Mouse (Mus musculus) cerebral cortex, adult 2 months (tissue): ENCODE data around the gene Cacng7.

Experiments used
- WGBS: fragments of 180-500 bp; shearing (Covaris S2); methylation state at CpG from one replicate; pipeline ENCODE4 v1.1.7; 2018; 5-methylcytosine and 5-hydroxymethylcytosine counted together

Gene Cacng7

DNA sequence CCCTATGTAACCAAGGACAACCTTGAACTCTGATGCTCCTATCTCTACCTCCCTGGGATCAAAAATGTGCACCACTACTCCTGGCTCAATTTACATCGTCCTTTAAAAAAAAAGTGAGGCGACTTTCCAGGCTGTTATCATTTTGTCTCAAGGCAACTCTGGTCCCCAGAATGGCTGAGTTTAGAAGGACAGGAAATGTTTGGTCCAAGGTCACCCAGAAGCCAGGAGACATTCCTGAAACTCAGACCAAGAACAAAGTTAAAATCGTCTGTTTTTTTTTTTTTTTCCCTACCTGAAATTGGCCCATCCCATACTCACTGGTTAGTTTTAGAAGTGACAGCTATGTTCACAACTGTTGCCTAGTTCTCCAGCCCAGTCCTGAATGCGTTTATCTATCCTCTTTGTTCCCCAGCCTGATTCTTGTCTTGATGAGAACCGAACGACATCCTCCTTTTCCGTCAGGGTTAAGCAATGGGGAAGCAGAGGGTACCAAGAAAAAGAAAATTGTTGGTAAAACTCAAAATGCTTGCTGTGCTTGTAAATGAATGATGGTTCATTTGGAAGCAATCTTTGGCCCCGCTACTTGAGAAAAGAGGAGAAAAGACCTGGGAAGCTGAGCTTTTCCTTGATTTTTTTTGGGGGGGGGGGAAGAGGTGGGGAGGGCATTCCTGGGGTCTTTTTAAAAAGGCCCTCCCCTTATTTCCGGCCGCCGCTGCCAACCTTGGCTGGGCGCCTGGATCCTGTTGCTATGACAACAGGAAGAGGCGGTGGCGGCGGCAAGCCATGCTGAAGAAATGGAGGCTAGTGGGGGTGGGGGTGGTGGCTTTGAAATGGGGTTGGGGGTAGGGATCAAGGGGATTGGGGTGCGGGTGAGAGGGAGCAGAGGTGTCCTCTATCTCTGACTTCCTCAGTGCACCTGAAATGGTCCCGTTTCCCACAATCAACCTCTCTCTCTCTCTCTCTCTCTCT lies 57.0 kb downstream of the Cacng7 start:
- 1% methylated on average over 17 of the region's 17 CpGs for WGBS

- 2% methylated on average over 7 of the region's 7 CpGs for WGBS
Observed at GRCm38 (mm10) chr7:3390413-3391080, 57.8 kb downstream of the Cacng7 start, which contains the start of gene Cacng8. TSS of gene Cacng8 (plus strand) at chr7:3390683.

DNA sequence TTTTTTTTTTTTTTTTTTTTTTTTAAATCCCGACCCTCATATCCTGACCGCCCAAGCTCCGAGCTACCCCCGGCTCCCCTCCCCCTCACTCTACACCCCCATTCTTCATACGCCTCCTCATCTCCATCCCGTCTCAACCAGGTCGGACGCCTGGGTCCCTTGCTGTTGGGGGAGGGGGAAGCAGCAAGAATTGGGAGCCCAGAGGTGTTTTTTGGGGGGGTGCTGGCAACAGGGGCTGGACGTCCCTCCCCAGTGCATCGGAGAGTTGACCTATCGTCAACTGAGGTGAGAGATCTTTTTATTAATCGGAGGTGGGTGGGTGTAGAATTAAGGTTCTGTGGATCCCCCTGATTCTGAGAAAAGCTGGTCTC lies 58.3 kb downstream of the Cacng7 start:
- 3% methylated on average over 12 of the region's 12 CpGs for WGBS

DNA sequence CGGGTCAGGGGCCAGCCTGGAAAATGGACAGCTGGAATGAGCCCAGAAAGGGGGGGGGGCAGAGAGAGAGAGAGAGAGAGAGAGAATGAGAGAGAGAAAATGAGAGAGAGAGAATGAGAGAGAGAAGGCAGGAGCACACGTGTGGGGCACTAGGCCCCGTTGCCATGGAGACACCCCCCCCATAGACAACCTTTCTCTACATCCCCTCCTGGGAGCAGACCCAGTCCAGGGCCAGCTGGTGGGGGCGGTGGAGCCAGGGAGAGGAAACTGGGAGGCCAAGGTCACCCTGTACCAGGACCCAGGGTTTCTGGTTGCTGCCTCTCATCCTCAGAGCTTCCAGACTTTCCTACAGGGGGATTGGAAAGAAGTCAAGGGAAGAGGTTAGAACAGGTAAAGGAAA lies 59.1 kb downstream of the Cacng7 start:
- 18% methylated on average over 4 of the region's 4 CpGs for WGBS

DNA sequence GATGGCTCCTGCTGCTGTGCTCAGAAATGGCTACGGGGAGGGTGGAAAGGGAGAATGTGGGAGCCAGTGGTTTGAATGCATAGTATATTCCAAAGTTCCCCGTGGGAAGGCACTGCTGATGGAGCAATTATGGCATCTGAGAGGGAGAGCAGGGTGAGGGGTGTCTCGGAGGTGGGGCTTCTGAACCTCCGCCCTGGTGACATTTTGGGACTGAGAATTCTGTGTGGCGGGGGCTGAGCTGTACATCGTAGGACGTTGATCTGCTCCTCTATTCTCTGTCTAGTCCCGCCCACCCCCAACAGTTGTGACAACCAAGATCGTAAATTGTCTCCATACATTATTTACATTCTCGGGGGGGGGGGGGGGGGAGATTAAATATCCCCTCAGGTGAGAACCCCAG lies 64.6 kb downstream of the Cacng7 start:
- WGBS = 44% methylated on average over 10 of the region's 10 CpGs

DNA sequence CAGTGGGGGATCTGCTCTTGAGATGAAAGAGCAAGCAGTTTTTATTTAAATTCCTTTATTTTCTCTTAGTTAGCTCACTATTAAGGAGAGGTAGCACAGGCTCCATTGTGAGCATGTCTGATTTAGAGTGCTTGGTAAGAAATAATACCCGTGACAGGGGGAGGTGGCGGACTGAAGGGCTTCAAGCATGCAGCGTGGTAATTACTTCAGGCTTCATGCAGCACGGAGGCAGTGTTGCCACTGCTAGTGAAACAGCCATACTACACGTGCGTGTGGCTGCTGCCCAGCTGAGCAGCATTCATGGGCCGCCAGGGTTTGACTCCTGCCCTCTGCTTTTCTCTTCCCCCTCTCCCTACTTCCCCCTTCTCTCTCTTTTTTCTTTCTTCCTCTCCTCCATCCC lies 65.0 kb downstream of the Cacng7 start:
- WGBS = 19% methylated on average over 7 of the region's 7 CpGs

GRCm38 (mm10) chr7:3398363-3398762 lies 65.6 kb downstream of the Cacng7 start:
- WGBS = 87% methylated on average over 8 of the region's 8 CpGs

- WGBS = 64% methylated on average over 11 of the region's 11 CpGs
Observed at GRCm38 (mm10) chr7:3409729-3410520, 77.2 kb downstream of the Cacng7 start.

DNA sequence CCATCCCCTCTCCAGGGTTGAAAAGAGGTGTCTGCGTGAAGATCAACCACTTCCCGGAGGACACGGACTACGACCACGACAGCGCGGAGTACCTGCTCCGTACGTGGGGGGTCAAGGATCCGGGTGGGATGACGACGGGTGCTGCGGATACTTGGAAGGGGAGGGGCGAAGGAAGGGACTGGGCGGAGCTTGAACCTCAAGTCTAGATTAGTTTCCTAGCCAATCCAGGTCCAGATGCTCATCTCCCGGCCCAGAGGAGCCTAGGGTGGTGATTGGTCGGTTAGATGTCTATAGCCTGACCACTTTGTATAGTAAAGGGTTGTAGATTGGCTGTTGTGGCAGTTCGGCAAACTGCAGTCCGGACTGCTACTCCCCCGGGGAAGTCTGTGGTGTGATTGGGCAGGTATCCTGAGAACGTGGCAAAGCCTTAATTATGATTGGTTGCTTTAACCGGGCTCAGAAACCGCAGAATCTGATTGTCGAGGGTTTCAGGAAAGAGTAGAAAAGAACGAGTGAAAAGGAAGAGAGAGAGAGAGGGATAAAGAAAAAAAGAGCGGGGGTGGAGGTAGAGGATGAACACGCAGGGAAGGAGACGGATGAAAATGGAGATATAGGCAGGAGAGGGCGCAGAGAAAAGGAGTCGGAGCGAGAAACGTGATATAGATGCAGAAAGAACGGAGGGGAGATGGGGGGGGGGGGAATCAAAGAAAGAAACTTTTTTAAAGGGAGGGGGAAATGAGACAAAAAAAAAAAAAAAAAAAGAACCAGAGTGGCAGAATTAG lies 78.6 kb downstream of the Cacng7 start:
- WGBS = 2% methylated on average over 33 of the region's 33 CpGs

- WGBS = 2% methylated on average over 20 of the region's 20 CpGs
Observed at GRCm38 (mm10) chr7:3412036-3412435, 79.3 kb downstream of the Cacng7 start.

GRCm38 (mm10) chr7:3414888-3415287 lies 82.1 kb downstream of the Cacng7 start:
- 19% methylated on average over 47 of the region's 47 CpGs for WGBS

DNA sequence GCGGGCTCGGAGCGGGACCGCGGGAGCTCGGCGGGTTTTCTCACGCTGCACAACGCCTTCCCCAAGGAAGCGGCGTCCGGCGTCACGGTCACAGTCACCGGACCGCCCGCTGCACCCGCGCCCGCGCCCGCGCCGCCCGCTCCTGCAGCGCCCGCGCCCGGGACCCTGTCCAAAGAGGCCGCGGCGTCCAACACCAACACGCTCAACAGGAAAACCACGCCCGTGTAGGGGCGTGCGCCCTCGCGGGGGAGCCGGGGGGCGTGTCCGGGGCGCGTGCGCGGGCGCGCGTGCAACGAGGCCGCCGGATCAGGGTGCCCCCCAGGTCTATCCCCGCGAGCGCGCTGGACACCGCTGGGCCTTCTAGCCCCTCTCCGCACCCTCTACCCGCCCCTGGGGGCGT lies 82.6 kb downstream of the Cacng7 start:
- WGBS = 4% methylated on average over 60 of the region's 60 CpGs
